Mouse (Mus musculus) midbrain, embryonic 11.5 days (tissue): ENCODE measurements around the gene Smad1. TPM values are rescaled to one million over a fixed set of nuclear protein-coding genes. Genes with fewer than 3 reads are reported as not detected.

Source experiments
- ATAC-seq: fragments of 200-750 bp; cut with Nextera tagmentation; 2 replicates; pipeline ENCODE4 v1.8.0; 2017; ENCODE audit warnings: moderate TSS enrichment, moderate library complexity; ENCODE audit not compliant: low FRiP score
- DNase-seq: peaks from one replicate; pipeline ENCODE4 v3.0.0; 2015; ENCODE audit warnings: low spot score; ENCODE audit errors: missing footprints
- H3K27ac ChIP-seq: fragments of 300-500 bp; sonication (generic); 2 replicates; pipeline ENCODE4 v1.5.1; 2014; ENCODE audit warnings: low read depth, low read length
- H3K27me3 ChIP-seq: fragments of 300-500 bp; sonication (generic); 2 replicates; pipeline ENCODE4 v1.6.1; 2014; ENCODE audit warnings: mild to moderate bottlenecking, low read length, moderate library complexity, mixed read lengths; ENCODE audit not compliant: control insufficient read depth, insufficient read depth
- H3K36me3 ChIP-seq: fragments of 300-500 bp; sonication (generic); 2 replicates; pipeline ENCODE4 v1.6.1; 2014; ENCODE audit warnings: mild to moderate bottlenecking, low read length, moderate library complexity, mixed read lengths; ENCODE audit not compliant: control insufficient read depth, insufficient read depth
- H3K4me1 ChIP-seq: fragments of 300-500 bp; sonication (generic); 2 replicates; pipeline ENCODE4 v1.6.1; 2014; ENCODE audit warnings: low read length; ENCODE audit not compliant: control insufficient read depth, insufficient read depth
- H3K4me2 ChIP-seq: fragments of 300-500 bp; sonication (generic); 2 replicates; pipeline ENCODE4 v1.6.1; 2014; ENCODE audit warnings: mild to moderate bottlenecking, moderate library complexity
- H3K4me3 ChIP-seq: fragments of 300-500 bp; sonication (generic); 2 replicates; pipeline ENCODE4 v1.5.1; 2014; ENCODE audit warnings: low read depth, low read length
- H3K9ac ChIP-seq: fragments of 300-500 bp; sonication (generic); 2 replicates; pipeline ENCODE4 v1.6.1; 2014; ENCODE audit warnings: low read length
- H3K9me3 ChIP-seq: fragments of 300-500 bp; sonication (generic); 2 replicates; pipeline ENCODE4 v1.6.1; 2016; ENCODE audit warnings: low read length; ENCODE audit not compliant: control insufficient read depth
- WGBS: fragments of 180-500 bp; shearing (Covaris S2); extraction: QIAGEN DNeasy Blood & Tissue Kit; methylation state at CpG from one replicate; pipeline ENCODE4 v1.1.7; 2014; 5-methylcytosine and 5-hydroxymethylcytosine counted together
- polyA plus RNA-seq: library from polyadenylated mRNA; unstranded; fragments of >200 nt; fragmentation: Nextera tagmentation; extraction: Ambion mirVana; gene quantifications from 2 replicates; pipeline ENCODE4 v1.2.1, GENCODE M21; 2014

The Smad1 gene
- polyA plus RNA-seq, 1 experiment from 2014 or later, result 55.5 TPM

GRCm38 (mm10) chr8:79299704-79300103 is 99.6 kb downstream of the Smad1 start:
- H3K9me3 ChIP-seq, result no peaks in the 10 kb centered on the region
- H3K36me3 ChIP-seq, result no peaks in the 10 kb centered on the region
- 86% methylated on average over 5 of the region's 5 CpGs for WGBS
- H3K4me2 ChIP-seq, result no peak overlapping the region
- no peak overlapping the region for H3K4me3 ChIP-seq
- no peak overlapping the region for H3K27ac ChIP-seq
- H3K27me3 ChIP-seq, result no peaks in the 10 kb centered on the region
- H3K9ac ChIP-seq, result no peak overlapping the region
- no peak for DNase-seq
- H3K4me1 ChIP-seq, result peaks cover 6% of the 10 kb centered on the region; the same call in 1 of the 2 replicates
- no peak for ATAC-seq

DNA sequence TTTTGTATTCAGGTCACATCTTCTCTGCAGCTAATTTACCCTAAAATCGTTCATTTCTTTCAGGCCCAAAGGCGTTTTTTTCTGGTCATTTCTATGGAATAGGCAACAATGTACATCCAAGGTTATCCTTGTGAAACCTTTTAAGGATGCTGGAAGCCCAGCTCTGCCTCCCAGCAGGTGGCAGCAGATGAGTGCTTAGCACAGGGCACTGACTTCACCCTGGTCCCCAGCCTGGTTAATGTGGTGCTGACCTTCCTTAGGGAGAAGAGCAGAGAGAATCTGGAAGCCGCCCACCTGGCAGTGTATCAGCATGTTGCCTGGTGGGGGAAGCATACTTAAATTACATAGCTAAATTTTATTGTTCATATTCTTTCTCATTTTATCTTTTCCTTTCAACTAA is 101.6 kb downstream of the Smad1 start:
- no peaks in the 10 kb centered on the region for H3K27me3 ChIP-seq
- H3K9ac ChIP-seq, result no peak overlapping the region
- H3K27ac ChIP-seq, result no peak overlapping the region
- DNase-seq (peak; percentile 89), ATAC-seq (no peak)
- peaks cover 12% of the 10 kb centered on the region for H3K4me1 ChIP-seq
- H3K4me3 ChIP-seq, result no peak overlapping the region
- 54% methylated on average over 3 of the region's 3 CpGs for WGBS
- no peak overlapping the region for H3K4me2 ChIP-seq
- H3K36me3 ChIP-seq, result no peaks in the 10 kb centered on the region
- no peaks in the 10 kb centered on the region for H3K9me3 ChIP-seq

GRCm38 (mm10) chr8:79295276-79296105 is 103.8 kb downstream of the Smad1 start:
- ATAC-seq (no peak), DNase-seq (peak; percentile 82)
- H3K9me3 ChIP-seq, result no peaks in the 10 kb centered on the region
- peaks cover 12% of the 10 kb centered on the region for H3K4me1 ChIP-seq
- peak overlapping the region; percentile 92 for H3K27ac ChIP-seq
- H3K4me3 ChIP-seq, result peak overlapping the region; percentile 56
- H3K27me3 ChIP-seq, result no peaks in the 10 kb centered on the region
- 15% methylated on average over 18 of the region's 18 CpGs for WGBS
- H3K4me2 ChIP-seq, result peak overlapping the region; percentile 89
- peak overlapping the region; percentile 80 for H3K9ac ChIP-seq
- H3K36me3 ChIP-seq, result no peaks in the 10 kb centered on the region

DNA sequence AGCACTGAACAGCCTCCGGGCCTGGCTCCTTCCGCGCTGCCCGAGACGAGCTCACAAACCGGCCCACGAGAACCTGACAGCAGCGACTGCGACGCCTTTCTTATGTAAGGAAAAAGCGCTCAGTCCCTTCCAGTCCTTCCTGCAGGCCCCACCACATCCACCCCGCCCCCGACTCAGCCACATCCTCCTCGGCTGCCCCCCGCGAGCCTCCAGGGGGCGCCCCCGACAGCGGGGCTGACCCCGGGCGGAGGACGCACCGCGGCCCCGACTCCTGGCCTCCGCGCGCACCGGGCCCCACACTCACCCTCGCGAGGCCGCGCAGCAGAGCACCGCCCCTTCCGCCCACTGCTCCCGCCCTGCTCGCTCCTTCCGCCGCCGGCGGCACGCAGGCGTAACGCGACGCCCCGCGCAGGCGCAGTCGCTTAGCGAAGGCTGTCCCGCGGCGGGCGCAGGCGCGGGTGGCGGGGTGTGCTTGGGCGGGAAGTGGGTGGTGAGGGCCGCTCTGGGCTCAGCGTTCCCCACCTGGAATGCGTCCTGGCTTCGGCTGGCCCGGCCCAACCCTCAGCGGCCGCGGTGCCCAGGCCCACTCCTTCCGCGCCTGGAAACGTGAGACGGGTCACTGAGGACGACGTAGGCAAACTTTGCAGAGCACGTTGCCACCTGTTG is 104.6 kb downstream of the Smad1 start, which contains the start of gene Mmaa:
TSS of gene Mmaa (minus strand) at position 328 of the 666 bp plus-strand sequence.
- Histone ChIP-seq H3K36me3 (no peaks in the 10 kb centered on the region), H3K27ac (peak within 1 kb of the TSS; percentile 92), H3K9ac (peak within 1 kb of the TSS; percentile 80), H3K4me3 (peak within 1 kb of the TSS; percentile 56), H3K4me2 (peak within 1 kb of the TSS; percentile 89), H3K4me1 (peaks cover 12% of the 10 kb centered on the region), H3K9me3 (no peaks in the 10 kb centered on the region), H3K27me3 (no peaks in the 10 kb centered on the region)
- WGBS, result under 1% methylated on average over 67 of the region's 74 CpGs
- DNase-seq (peak; percentile 100), ATAC-seq (peak; percentile 99)

- peaks cover 12% of the 10 kb centered on the region for H3K4me1 ChIP-seq
- no peaks in the 10 kb centered on the region for H3K9me3 ChIP-seq
- WGBS, result 62% methylated on average over 3 of the region's 3 CpGs
- DNase-seq (peak; percentile 85), ATAC-seq (no peak)
- H3K4me2 ChIP-seq, result peak overlapping the region; percentile 89
- H3K27ac ChIP-seq, result no peak overlapping the region
- peak overlapping the region; percentile 9; the same call in 1 of the 2 replicates for H3K4me3 ChIP-seq
- peak overlapping the region; percentile 38 for H3K9ac ChIP-seq
- no peaks in the 10 kb centered on the region for H3K27me3 ChIP-seq
- H3K36me3 ChIP-seq, result no peaks in the 10 kb centered on the region
Observed at GRCm38 (mm10) chr8:79293841-79294240, 105.5 kb downstream of the Smad1 start.

GRCm38 (mm10) chr8:79292712-79293264 is 106.5 kb downstream of the Smad1 start:
- ATAC-seq (no peak), DNase-seq (peak; percentile 23)
- Histone ChIP-seq H3K4me3 (no peak overlapping the region), H3K9me3 (no peaks in the 10 kb centered on the region), H3K4me1 (peaks cover 12% of the 10 kb centered on the region), H3K4me2 (no peak overlapping the region), H3K36me3 (no peaks in the 10 kb centered on the region), H3K27me3 (no peaks in the 10 kb centered on the region), H3K27ac (no peak overlapping the region), H3K9ac (0 out of 2 replicates have a peak overlapping the region, but pooled peaks have one; percentile 21)
- 87% methylated on average over 3 of the region's 3 CpGs for WGBS

GRCm38 (mm10) chr8:79289592-79289991 is 109.7 kb downstream of the Smad1 start:
- Histone ChIP-seq H3K27ac (no peak overlapping the region), H3K4me2 (no peak overlapping the region), H3K4me3 (no peak overlapping the region), H3K4me1 (peaks cover 6% of the 10 kb centered on the region), H3K9ac (no peak overlapping the region), H3K27me3 (no peaks in the 10 kb centered on the region), H3K36me3 (no peaks in the 10 kb centered on the region), H3K9me3 (no peaks in the 10 kb centered on the region)
- ATAC-seq, result no peak
- WGBS, result 88% methylated on average over 5 of the region's 5 CpGs
- DNase-seq, result peak; percentile 14

DNA sequence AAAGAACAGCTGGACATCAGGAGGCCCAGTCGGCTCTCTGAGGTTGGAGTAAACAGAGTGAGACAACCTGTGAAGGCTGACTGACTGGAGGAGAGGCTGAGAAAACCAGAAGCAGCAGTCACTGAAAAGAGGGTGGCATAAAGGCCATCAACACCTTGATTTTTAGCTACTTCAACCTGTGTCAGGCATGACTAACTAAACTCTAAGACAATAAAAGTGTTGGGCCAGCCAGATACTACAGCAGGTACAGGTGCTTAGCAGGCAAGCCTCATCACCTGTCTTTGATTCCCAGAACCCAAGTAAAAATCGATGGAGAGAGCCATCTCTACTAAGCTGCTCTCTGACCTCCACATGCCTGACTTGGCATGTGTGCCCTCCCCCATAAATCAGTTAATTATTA is 110.6 kb downstream of the Smad1 start:
- H3K4me3 ChIP-seq, result no peak overlapping the region
- H3K9ac ChIP-seq, result no peak overlapping the region
- no peak for ATAC-seq
- peak; percentile 57 for DNase-seq
- peaks cover 4% of the 10 kb centered on the region for H3K4me1 ChIP-seq
- H3K27ac ChIP-seq, result no peak overlapping the region
- H3K9me3 ChIP-seq, result no peaks in the 10 kb centered on the region
- H3K4me2 ChIP-seq, result no peak overlapping the region
- H3K36me3 ChIP-seq, result no peaks in the 10 kb centered on the region
- WGBS, result 73% methylated on average over 2 of the region's 2 CpGs
- no peaks in the 10 kb centered on the region for H3K27me3 ChIP-seq
